Mouse (Mus musculus) liver (tissue): ENCODE results near the gene Twist2.

Source experiments
- DNase-seq: peaks from one replicate; pipeline ENCODE4 v3.0.0-alpha.2; 2020; ENCODE audit warnings: mixed read lengths

Twist2 gene

GRCm38 (mm10) chr1:91875042-91875720 lies 73.9 kb downstream of the Twist2 start:
- no peak for DNase-seq

DNA sequence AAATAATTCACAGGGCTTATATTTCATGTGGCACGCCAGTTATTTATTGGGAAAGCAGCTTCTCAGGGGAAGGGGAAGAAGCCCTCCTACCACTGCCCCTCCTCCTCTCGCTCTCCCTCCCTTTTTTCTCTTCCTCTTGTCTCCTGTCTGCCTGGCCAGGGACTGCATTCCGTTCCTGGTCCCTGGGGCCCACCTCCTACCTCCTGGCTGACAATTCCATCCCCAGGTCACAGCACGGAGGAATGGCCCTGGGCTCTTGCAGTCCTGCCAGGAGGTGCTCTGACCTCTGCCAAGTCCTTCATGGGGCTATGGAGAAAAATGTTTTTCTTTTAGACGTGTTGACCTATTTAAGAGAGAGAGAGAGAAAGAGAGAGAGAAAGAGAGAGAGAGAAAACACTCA lies 77.4 kb downstream of the Twist2 start:
- DNase-seq = no peak

GRCm38 (mm10) chr1:91880156-91880555 lies 78.9 kb downstream of the Twist2 start:
- DNase-seq = no peak

DNA sequence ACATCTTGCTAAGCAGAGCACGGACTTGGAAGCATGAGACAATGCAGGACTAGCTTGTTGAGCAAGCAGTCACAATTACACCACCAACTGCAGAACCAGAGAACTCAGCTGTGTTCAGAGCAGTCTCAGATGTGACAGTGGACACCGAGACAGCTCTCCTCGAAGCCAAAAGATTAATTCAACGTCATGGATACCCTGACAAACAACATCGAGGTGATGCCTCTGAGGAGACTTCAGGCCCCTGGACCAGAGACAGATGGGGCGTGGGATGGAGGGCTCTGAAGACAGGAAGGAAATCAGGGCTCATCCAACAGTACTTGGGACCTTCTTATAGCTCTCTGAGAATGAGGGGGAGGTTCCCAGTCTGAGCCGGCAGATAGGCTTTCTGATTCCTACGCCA lies 79.6 kb downstream of the Twist2 start:
- no peak for DNase-seq

DNA sequence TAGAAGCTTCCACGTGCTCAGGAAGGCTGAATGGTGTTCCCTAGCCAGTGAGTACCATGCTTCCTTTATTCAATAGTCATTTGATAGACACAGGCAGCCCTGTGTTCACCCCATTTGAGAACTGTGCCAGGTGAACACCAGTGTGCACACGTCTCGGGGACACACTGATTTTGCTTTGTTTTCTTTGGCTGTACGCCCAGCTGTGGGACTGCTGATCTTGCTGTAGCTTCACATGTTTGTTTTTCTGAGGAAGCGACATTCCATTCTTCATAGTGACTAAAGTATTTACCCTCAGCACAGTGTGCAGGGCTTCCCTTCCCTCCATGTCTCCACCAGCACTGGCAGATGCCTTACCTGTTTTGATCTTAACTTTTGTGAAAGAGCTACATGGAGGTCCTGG lies 81.9 kb downstream of the Twist2 start:
- DNase-seq = peak; percentile 20

DNA sequence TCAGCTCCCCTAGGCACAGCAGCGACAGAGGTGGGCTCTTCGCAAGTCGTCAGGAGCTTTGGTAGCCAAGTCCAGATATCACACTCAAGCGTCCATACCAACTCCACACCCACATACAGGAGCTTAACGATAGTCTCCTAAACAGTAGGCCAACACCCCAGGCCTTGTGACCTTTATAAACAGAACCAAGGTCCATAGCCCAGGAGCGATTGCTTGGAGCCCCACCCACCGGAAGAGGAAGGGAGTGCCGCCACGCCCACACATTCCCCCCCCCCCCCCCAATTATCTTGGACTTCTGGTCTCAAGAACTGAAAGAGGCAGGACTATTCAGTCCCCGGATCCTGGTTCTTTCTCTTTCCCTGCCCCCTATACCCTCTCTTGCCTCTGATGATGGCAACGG lies 92.3 kb downstream of the Twist2 start:
- DNase-seq = no peak

DNA sequence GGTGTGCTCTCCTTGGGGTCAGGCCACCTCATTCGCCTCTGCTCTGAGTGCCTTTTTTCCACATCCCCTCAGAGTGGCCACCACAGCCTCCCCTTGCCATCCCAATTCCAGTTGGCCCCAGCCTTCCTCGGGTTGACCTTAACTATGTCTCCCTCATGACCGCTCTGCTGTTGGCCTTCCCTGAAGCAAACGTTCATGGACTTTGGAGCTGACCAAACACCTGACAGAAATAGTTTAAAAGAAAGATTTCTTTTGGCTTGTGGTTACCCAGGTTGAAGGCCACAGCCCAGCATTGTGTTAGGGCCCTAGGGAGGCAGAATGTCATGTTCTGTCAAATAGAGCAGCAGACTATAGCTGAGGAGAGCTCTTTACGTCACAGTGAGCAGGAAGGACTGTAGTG lies 93.0 kb downstream of the Twist2 start:
- no peak for DNase-seq

- DNase-seq = no peak
These were observed 95.8 kb downstream of the Twist2 start for GRCm38 (mm10) chr1:91897078-91897477.
